Mouse (Mus musculus) gastrocnemius, postnatal 10 days (tissue): Measurements from ENCODE around the gene Cct4. TPM values are rescaled to one million over a fixed set of nuclear protein-coding genes. Genes with fewer than 3 reads are reported as not detected.

Experiments used
- DNase-seq: peaks from one replicate; pipeline ENCODE4 v3.0.0; 2021; ENCODE audit warnings: mixed read lengths
- long read RNA-seq, 2 experiments: library from polyadenylated mRNA; stranded (forward); transcript quantifications; one replicate each; pipeline ENCODE4 v2.0.0; 2021
- total RNA-seq, 2 experiments: library from RNA; stranded (reverse); gene quantifications; 2 replicates each; pipeline ENCODE4 v1.2.3; 2021

Gene Cct4
- total RNA-seq, result 100 to 1,000 TPM; 118 to 122 TPM
- long read RNA-seq, experiment 1, transcript Cct4-204 (14 exons, 2,484 nt), result major isoform, 266 of 273 reads
- long read RNA-seq, experiment 1, partial matches to known transcripts, result 3 of 273 reads
- long read RNA-seq, experiment 1, other reads (novel, unspliced or antisense), result 4 of 273 reads
- long read RNA-seq, experiment 2, transcript Cct4-204 (14 exons, 2,484 nt), result major isoform, 260 of 268 reads
- long read RNA-seq, experiment 2, partial matches to known transcripts, result 2 of 268 reads
- long read RNA-seq, experiment 2, other reads (novel, unspliced or antisense), result 6 of 268 reads

DNA sequence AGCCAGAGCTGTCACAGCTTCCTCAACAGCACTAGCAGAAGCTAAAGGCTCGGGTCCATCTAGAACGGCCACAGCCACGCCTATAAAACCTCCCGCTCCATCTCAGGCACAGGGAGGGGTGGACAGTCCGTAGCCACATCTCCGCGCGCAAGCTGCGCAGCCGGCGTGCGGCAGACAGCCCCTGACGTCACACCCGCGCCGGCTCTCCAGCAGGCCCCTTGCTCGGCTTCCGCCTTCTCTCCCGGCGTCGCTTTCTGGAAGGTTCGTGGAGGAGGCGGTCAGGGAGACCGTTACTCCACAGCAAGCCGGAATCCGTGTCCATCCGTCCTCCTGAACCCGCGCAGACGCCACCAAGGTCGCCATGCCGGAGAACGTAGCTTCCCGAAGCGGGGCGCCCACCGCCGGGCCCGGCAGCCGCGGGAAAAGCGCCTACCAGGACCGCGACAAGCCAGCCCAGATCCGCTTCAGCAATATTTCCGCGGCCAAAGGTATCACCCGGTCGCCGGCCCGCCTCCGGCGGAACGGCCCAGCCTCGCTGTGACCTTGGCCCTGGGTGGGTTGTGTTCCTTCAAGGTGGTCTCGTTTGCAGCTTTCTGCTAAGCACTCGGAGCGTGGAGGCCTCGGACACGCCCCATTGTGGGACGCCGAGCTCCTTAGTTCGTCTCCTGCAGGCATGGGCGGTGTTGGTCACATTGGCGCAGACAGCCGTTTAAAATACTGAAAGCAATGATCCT is at the start of gene Cct4:
Cct4 (plus strand) TSS at position 127 of the 734 bp plus-strand sequence.
- DNase-seq, result peak; percentile 91

DNA sequence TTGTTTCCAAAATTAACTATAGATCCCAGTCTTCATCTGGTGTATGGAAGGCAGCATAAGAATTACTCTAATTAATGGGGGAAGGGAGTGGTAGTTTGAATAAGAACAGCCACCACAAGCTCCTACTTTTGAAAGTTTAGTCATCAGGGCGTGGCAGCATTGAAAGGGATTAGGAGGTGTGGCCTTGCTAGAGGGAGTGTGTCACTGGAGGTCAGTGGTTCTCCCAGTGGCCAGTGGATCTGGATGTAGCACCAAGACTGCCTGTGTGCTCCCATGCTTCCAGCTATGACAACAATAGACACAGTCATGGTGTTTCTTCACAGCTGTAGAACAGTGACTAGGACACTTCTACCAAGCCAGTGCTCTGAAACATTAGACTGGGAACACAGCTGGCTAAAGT is 41.2 kb upstream of the Cct4 start:
- DNase-seq, result no peak

- no peak for DNase-seq
Measured at GRCm38 (mm10) chr11:22950131-22950530, 40.2 kb upstream of the Cct4 start.

DNA sequence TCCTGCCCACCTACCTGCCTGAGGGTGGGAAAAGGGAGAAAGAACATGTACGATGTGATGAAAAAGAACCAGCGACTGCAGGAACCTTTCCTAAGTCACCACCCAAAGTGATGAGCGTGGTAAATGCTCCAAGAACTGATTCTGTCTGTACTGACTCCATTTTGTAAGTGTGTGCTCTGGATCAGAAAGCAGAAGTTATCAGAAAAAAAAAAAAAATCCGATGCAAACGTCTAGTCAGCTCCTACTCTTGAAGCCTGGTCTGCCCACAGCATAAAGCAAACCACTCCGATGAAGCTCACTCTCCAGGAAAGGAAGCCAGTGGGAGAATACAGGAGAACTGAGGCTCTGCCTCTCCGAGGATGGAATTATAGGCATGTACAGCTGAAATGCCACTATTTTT is 37.7 kb upstream of the Cct4 start:
- no peak for DNase-seq

- no peak for DNase-seq
Measured at GRCm38 (mm10) chr11:22956346-22956745, 34.0 kb upstream of the Cct4 start.

- peak; percentile 55 for DNase-seq
Measured at GRCm38 (mm10) chr11:22956830-22957229, 33.5 kb upstream of the Cct4 start.

GRCm38 (mm10) chr11:22957791-22958374 is 32.4 kb upstream of the Cct4 start:
- DNase-seq, result no peak

GRCm38 (mm10) chr11:22962101-22962500 is 28.2 kb upstream of the Cct4 start:
- no peak for DNase-seq

DNA sequence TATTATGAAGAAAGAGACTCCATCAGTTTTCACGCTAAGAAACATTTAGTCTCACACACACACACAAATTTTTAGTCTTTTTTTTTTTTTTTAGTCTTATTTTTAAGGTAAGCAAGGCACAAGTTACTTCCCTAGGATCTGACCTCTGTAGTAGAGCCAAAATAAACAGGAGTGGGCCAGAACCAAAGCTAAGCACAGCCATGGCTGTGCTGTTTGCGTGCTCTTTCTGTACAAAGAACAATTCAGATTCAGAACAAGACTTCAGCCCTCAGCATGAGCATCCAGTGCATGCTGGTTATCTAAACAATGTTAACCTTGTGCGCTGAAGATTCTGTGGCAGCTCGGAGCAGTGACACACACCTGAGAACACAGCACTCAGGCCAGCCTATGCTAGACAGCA is 25.9 kb upstream of the Cct4 start:
- no peak for DNase-seq

DNA sequence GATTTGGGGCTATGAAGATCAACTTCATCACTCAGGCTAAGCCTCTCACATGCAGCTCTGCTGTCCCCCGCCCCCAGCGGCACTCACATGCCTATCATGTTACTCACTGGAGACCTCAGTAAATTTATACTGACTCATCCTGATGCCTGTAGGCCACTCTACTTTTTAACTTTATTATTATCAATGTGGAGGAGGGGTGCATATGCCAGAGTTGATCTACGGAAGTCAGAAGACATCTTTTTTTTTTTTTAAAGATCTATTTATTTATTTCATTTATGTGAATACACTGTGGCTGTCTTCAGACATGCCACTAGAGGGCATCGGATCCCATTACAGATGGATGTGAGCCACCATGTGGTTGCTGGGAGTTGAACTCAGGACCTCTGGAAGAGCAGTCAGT is 24.8 kb upstream of the Cct4 start:
- no peak for DNase-seq

DNA sequence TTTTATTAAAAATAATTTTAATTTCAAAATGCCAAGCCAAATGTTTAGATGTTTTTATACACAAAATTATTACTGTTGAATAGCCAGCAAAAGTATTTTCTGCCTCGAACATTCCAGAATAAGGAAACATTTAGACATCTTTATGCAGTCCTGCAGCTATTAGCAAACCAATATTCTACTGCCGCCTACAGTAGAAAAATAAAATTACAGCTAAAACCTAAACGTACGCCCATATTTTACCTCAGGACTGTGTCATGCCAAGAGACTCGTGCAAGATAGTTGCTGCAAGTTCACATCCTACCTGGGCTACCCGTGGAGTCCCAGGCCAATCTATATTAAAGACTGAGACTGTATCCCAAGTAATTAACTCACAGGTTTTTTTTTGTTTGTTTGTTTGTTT is 20.8 kb upstream of the Cct4 start:
- no peak for DNase-seq

DNA sequence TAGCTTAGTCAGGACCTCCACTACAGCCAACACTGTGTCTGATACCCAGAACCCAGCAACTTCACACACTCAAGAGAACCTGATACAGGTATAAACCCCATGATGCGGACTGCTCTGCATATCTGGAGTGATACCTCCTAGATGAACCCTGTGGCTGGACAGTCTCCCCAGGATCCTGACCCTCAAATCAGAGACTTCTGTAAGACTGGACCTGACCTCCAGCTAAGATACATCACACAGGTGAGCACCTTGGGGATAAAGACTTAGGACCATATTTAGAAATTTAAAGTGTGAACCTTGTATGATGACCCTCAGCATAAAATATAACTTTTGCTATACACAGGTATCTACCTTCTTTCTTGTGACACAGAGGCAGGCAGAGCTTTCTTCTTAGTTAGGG is 19.8 kb upstream of the Cct4 start:
- DNase-seq, result no peak

GRCm38 (mm10) chr11:22971835-22972709 is 18.2 kb upstream of the Cct4 start, which contains the start of gene Zrsr1:
Gene Zrsr1 (plus strand): TSS chr11:22972005.
- DNase-seq, result peak; percentile 20

DNA sequence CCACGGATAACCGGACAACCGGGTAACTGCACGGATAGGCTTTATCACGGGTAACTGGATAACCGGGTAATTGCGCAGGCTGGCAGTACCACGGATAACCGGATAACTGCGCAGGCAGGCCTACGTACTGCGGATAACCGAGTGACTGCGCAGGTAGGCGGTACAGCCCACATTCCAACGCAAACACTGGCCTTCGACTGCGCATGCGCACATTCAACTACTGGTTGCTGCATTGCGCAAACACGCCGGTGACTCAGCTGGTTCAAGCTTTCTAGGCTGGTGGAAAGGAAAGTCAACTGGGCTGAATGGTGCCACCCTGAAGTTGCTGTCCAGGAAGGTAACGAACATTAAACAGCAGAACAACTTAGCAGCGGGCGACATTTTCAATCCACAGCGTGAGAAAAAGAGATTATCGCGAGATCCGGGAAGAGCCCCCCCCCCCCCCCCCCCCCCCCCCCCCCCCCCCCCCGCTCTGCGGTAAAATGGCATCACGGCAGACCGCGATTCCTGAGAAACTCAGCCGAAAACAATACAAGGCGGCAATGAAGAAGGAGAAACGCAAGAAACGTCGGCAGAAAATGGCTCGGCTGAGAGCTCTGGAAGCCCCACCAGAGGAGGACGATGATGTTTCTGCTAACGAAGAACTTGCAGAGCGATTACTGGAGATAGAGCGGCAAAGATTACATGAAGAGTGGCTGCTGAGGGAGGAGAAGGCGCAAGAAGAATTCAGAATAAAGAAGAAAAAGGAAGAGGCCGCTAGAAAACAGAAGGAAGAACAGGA is 17.4 kb upstream of the Cct4 start:
- peak; percentile 71 for DNase-seq

GRCm38 (mm10) chr11:22973599-22973998 is 16.7 kb upstream of the Cct4 start:
- DNase-seq, result no peak

- DNase-seq, result no peak
Measured at GRCm38 (mm10) chr11:22978215-22978614, 12.1 kb upstream of the Cct4 start.

- no peak for DNase-seq
Measured at GRCm38 (mm10) chr11:22978711-22979110, 11.6 kb upstream of the Cct4 start.

DNA sequence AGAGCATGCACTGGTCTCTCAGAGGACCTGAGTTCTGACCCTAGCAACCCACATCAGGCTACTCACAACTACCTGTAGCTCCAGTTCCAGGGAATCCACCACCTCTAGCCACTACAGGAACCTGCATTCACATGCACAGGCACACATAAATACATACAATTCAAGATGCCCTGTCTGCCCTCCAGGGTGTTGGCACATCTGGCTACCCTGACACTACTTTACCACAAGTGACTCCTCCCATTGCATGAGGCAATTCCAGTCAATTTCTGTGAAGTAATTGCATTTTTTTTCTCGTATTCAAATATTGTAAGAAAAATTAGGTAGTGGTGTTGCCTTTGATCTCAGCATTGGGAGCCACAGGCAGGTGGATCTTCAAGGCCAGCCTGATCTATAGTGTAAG is 11.1 kb upstream of the Cct4 start:
- DNase-seq, result no peak

DNA sequence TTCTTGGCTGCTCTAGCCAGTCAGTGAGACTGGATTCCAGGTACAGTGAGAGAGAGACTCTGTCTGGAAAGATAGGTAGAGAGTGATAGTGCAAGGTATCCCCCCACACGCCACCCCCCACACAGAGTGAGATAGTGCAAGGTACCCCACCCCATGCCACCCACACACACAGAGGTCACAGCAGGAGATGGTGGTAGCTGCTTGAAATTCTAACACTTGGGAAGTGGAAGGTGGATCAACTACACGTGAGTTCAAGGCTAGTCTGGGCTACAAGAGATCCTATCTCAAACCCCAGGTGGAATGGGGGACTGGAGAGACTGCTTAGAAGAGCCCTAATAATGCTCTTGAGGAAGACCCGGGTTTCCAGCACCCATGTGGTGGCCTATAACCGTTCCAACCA is 9.3 kb upstream of the Cct4 start:
- DNase-seq, result no peak

- no peak for DNase-seq
Measured at GRCm38 (mm10) chr11:22981543-22981950, 8.8 kb upstream of the Cct4 start.

DNA sequence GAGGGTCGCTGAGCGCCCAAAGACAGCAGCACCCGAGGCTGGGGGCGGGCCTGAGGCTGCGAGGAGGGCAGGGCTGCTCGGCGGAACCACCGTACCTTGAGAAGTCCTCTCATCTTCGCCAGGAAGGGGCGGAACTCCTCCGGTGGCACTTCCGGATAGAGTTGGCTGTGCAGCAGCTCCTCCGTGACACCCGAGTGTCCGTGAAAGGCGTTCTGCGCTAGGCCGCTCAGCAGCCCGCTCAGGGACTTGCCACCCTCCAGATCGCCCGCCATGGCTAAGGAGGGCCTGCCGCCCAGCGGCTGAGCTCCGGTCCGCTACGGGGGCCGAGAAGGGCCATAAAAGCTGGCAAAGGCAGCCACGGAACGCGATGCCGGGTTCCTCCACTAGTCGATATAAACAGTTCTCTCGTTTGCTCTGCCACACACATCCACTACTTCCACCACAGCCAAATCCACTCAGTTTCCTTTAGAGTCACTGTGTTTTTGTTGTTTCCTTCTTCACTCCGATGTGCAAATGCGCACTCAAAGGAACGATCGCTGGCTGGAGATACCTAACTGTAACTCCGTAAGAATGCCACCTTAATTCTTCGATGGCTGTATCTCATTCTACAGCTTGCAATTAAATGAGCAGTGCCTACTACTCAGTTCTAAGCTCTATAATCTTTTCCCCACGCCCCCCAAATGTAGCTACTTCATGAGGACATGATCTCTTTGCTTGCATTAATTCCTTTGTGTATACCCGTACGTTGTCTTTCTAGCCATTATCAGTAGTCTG is 8.1 kb upstream of the Cct4 start, which contains the start of the genes Gm28048 and Commd1:
Gm28048 (minus strand) TSS at position 107 of the 774 bp plus-strand sequence.
Commd1 (minus strand) TSS at position 399 of the 774 bp plus-strand sequence.
- DNase-seq, result peak; percentile 100
